Mouse (Mus musculus) embryonic stem cell, embryonic (primary cell): Measurements from ENCODE around the gene Gm20937.
"Not testable (repeated sequence)": the region's sequence is repeated elsewhere in the genome, so short reads cannot be mapped to it uniquely, and the experiment has no call there.

Source experiments
- CTCF ChIA-PET, 4 experiments: fragments of 300-600 bp in 2 of 4; fragments of 350-600 bp in 2 of 4; sonication (Branson Sonifier 250); formaldehyde crosslinking; loops; one replicate each; lab custom pipeline; 2022; ENCODE audit warnings: inconsistent platforms in 2 of 4; lab: Charles Lee
- POLR2A ChIA-PET, 4 experiments: fragments of 300-600 bp in 2 of 4; fragments of 350-600 bp in 2 of 4; sonication (Branson Sonifier 250); formaldehyde crosslinking; loops; one replicate each; lab custom pipeline; 2022; ENCODE audit warnings: antibody characterized with exemption in 4 of 4, inconsistent platforms in 1 of 4; lab: Charles Lee

Gm20937 gene

DNA sequence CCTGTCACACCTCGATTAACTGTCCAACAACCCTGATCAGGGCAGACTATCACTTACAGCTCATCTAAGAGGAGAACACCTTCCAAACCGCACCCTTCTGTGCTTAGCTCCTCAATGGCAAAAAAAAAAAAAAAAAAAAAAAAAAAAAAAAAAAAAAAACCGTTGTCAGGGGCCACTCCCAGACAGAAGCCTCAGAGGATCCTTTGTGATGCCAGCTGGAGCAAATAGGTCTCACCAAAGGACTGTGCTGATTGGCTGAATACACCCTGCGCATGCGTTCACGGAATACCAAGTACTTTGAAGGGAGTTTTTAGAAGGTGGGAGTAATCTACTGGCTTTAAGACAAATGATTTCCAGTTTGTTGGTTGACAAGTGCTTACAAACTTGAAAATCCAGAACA, at the start of gene Gm20937:
TSS of gene Gm20937 (minus strand) at position 101 of the 400 bp plus-strand sequence.
- CTCF ChIA-PET, POLR2A ChIA-PET: not testable (repeated sequence)
